Mouse (Mus musculus) small intestine, adult 2 months (tissue): ENCODE data around the gene Tyms.

Source experiments
- CTCF ChIP-seq: fragments of 200-500 bp; IDR thresholded peaks from 2 replicates; pipeline ENCODE4 v1.5.1; 2012; ENCODE audit warnings: low read depth, mild to moderate bottlenecking, control low read depth, inconsistent platforms, low read length, moderate library complexity, mixed read lengths; ENCODE audit not compliant: insufficient replicate concordance, insufficient read length; ENCODE audit errors: extremely low read depth
- POLR2A ChIP-seq: fragments of 200-500 bp; IDR thresholded peaks from 2 replicates; pipeline ENCODE4 v1.6.1; 2012; ENCODE audit warnings: low read depth, mild to moderate bottlenecking, control low read depth, inconsistent platforms, low read length, moderate library complexity

DNA sequence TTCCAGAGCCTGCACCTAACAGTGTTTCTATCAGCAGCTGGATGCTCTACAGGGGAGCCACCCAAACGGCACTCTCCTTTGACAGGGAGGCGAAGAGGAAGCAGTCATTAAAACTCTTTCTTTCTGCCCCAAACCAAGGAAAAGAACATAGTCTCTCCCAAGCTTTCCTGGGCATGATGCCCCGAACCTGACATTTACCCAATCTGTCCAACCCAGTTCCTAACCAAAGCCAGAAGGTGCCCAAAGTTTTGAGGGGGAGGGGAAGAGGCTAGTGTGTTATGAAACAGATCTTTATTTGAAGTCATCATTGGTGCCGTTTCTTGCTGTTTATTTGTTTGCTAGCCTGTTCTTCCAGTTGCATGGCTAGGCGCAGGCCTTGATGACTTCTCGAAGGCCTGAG is 22.3 kb upstream of the Tyms start:
- TF ChIP-seq CTCF, result no peak
- no peak for TF ChIP-seq POLR2A
